In the genomic region with DNA sequence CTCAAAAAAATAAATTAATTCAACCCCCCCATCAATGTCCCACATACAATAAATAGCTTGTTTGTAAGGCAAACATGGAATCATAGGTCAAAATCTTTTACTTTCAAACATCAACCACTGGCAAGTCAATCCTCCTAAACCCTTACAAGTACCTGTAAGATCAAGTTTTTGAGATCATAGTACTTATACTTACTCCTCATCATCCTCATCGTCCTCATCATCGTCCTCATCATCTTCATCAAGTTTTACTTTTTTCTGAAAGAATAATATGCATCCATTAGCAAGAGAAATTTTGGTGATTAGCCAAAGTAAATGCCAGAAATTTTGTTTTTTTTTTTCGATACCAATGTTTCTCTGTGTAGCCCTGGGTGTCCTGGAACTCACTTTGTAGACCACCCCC, we compare ENCODE assay signal across 23 mouse cellular contexts. TPM values are rescaled to one million over a fixed set of nuclear protein-coding genes. Genes with fewer than 3 reads are reported as not detected.
"Had no signal": no experiment of that assay in that cellular context is flagged by ENCODE, and none has a peak within 500 bp of the region (broad histone marks: within the 10 kb centered on the region; RNA-seq: fewer than 3 reads in every experiment).

No protein-coding gene starts in this region.

- ATAC-seq: lung, postnatal 0 days had no signal

- H3K4me2 ChIP-seq: neural tube, embryonic 12.5 days had no signal

- H3K9ac ChIP-seq: limb, embryonic 12.5 days; neural tube, embryonic 12.5 days had no signal

- DNase-seq: kidney, adult 9 months; kidney, postnatal 36 days; layer of hippocampus, adult 9-11 months; layer of hippocampus, postnatal 36 days; lung, adult 2 months; lung, postnatal 36 days; midbrain, embryonic 14.5 days; right cerebral cortex, postnatal 4 days; spleen, adult 18-20 months; thymus, adult 18-20 months; thymus, postnatal 14 days had no signal

- H3K9me3 ChIP-seq: limb, embryonic 12.5 days; midbrain, embryonic 10.5 days; neural tube, embryonic 12.5 days had no signal

- H3K4me3 ChIP-seq: limb, embryonic 12.5 days; neural tube, embryonic 12.5 days had no signal

- H3K27ac ChIP-seq: kidney, postnatal 0 days; limb, embryonic 12.5 days; midbrain, embryonic 10.5 days; neural tube, embryonic 12.5 days had no signal

- H3K27me3 ChIP-seq: limb, embryonic 12.5 days; neural tube, embryonic 12.5 days had no signal

RNA-seq across cellular contexts. Expression of gene Fgf18, which starts 12.5 kb away (rescaled TPM):
- total RNA-seq: liver, adult 2 months; megakaryocyte, adult 5-6 weeks; neutrophil, adult 5-6 weeks had no signal
- polyA plus RNA-seq: liver, adult 2 months had no signal

RNA-seq across cellular contexts. Expression of gene Tlx3, which starts 43.6 kb away (rescaled TPM):
- total RNA-seq: layer of hippocampus, adult 18-20 months; layer of hippocampus, postnatal 36 days; left cerebral cortex, adult 8-10 months; left cerebral cortex, postnatal 25 days; liver, adult 2 months; megakaryocyte, adult 5-6 weeks; neutrophil, adult 5-6 weeks had no signal
- polyA plus RNA-seq: kidney, postnatal 0 days; liver, adult 2 months; lung, adult 2 months; lung, postnatal 0 days; stomach, embryonic 14.5 days had no signal
